Mouse (Mus musculus) midbrain, embryonic 11.5 days (tissue): ENCODE measurements around the gene Cdca4. TPM values are rescaled to one million over a fixed set of nuclear protein-coding genes. Genes with fewer than 3 reads are reported as not detected.

Experiments used
- ATAC-seq: fragments of 200-750 bp; cut with Nextera tagmentation; 2 replicates; pipeline ENCODE4 v1.8.0; 2017; ENCODE audit warnings: moderate TSS enrichment, moderate library complexity; ENCODE audit not compliant: low FRiP score
- DNase-seq: peaks from one replicate; pipeline ENCODE4 v3.0.0; 2015; ENCODE audit warnings: low spot score; ENCODE audit errors: missing footprints
- H3K27ac ChIP-seq: fragments of 300-500 bp; sonication (generic); 2 replicates; pipeline ENCODE4 v1.5.1; 2014; ENCODE audit warnings: low read depth, low read length
- H3K27me3 ChIP-seq: fragments of 300-500 bp; sonication (generic); 2 replicates; pipeline ENCODE4 v1.6.1; 2014; ENCODE audit warnings: mild to moderate bottlenecking, low read length, moderate library complexity, mixed read lengths; ENCODE audit not compliant: control insufficient read depth, insufficient read depth
- H3K36me3 ChIP-seq: fragments of 300-500 bp; sonication (generic); 2 replicates; pipeline ENCODE4 v1.6.1; 2014; ENCODE audit warnings: mild to moderate bottlenecking, low read length, moderate library complexity, mixed read lengths; ENCODE audit not compliant: control insufficient read depth, insufficient read depth
- H3K4me1 ChIP-seq: fragments of 300-500 bp; sonication (generic); 2 replicates; pipeline ENCODE4 v1.6.1; 2014; ENCODE audit warnings: low read length; ENCODE audit not compliant: control insufficient read depth, insufficient read depth
- H3K4me2 ChIP-seq: fragments of 300-500 bp; sonication (generic); 2 replicates; pipeline ENCODE4 v1.6.1; 2014; ENCODE audit warnings: mild to moderate bottlenecking, moderate library complexity
- H3K4me3 ChIP-seq: fragments of 300-500 bp; sonication (generic); 2 replicates; pipeline ENCODE4 v1.5.1; 2014; ENCODE audit warnings: low read depth, low read length
- H3K9ac ChIP-seq: fragments of 300-500 bp; sonication (generic); 2 replicates; pipeline ENCODE4 v1.6.1; 2014; ENCODE audit warnings: low read length
- H3K9me3 ChIP-seq: fragments of 300-500 bp; sonication (generic); 2 replicates; pipeline ENCODE4 v1.6.1; 2016; ENCODE audit warnings: low read length; ENCODE audit not compliant: control insufficient read depth
- WGBS: fragments of 180-500 bp; shearing (Covaris S2); extraction: QIAGEN DNeasy Blood & Tissue Kit; methylation state at CpG from one replicate; pipeline ENCODE4 v1.1.7; 2014; 5-methylcytosine and 5-hydroxymethylcytosine counted together
- polyA plus RNA-seq: library from polyadenylated mRNA; unstranded; fragments of >200 nt; fragmentation: Nextera tagmentation; extraction: Ambion mirVana; gene quantifications from 2 replicates; pipeline ENCODE4 v1.2.1, GENCODE M21; 2014

Gene Cdca4
- polyA plus RNA-seq, 1 experiment from 2014 or later = 159 TPM

DNA sequence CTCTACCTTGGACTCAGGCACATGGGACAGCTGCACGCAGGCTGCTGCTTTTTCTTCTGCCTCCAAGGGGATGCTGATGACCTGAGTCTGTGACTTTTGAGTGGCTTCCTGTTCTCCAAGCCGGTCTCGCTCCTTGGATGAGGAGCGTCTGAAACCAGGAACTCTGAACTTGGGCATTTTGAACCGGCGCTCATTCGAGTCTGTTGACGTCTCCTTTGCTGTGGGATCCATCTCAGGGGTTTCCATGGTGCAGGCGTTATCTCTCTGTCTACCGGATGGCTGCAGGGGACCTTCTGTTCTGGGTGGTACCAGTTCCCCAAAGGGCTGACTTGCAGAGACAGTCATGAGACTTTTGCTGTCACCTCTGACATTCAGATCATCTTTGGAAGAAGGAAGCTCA lies 54.7 kb downstream of the Cdca4 start:
- H3K4me3 ChIP-seq = no peak overlapping the region
- H3K9ac ChIP-seq = no peak overlapping the region
- no peaks in the 10 kb centered on the region for H3K36me3 ChIP-seq
- DNase-seq (no peak), ATAC-seq (no peak)
- H3K4me1 ChIP-seq = no peaks in the 10 kb centered on the region
- no peak overlapping the region for H3K27ac ChIP-seq
- no peaks in the 10 kb centered on the region for H3K9me3 ChIP-seq
- H3K27me3 ChIP-seq = no peaks in the 10 kb centered on the region
- H3K4me2 ChIP-seq = no peak overlapping the region
- 91% methylated on average over 10 of the region's 10 CpGs for WGBS

- DNase-seq (no peak), ATAC-seq (no peak)
- WGBS = 81% methylated on average over 6 of the region's 6 CpGs
- Histone ChIP-seq H3K9ac (no peak overlapping the region), H3K9me3 (no peaks in the 10 kb centered on the region), H3K4me3 (no peak overlapping the region), H3K27me3 (no peaks in the 10 kb centered on the region), H3K36me3 (no peaks in the 10 kb centered on the region), H3K4me2 (no peak overlapping the region), H3K4me1 (no peaks in the 10 kb centered on the region), H3K27ac (no peak overlapping the region)
Observed at GRCm38 (mm10) chr12:112774026-112774425, 55.2 kb downstream of the Cdca4 start.

GRCm38 (mm10) chr12:112773366-112773765 lies 55.9 kb downstream of the Cdca4 start:
- H3K4me2 ChIP-seq = no peak overlapping the region
- WGBS = 45% methylated on average over 9 of the region's 9 CpGs
- no peak overlapping the region for H3K27ac ChIP-seq
- no peaks in the 10 kb centered on the region for H3K36me3 ChIP-seq
- H3K9me3 ChIP-seq = no peaks in the 10 kb centered on the region
- H3K9ac ChIP-seq = no peak overlapping the region
- no peaks in the 10 kb centered on the region for H3K4me1 ChIP-seq
- ATAC-seq (no peak), DNase-seq (no peak)
- H3K4me3 ChIP-seq = no peak overlapping the region
- H3K27me3 ChIP-seq = no peaks in the 10 kb centered on the region

- DNase-seq (no peak), ATAC-seq (no peak)
- no peaks in the 10 kb centered on the region for H3K9me3 ChIP-seq
- no peaks in the 10 kb centered on the region for H3K27me3 ChIP-seq
- H3K27ac ChIP-seq = no peak overlapping the region
- WGBS = 93% methylated on average over 14 of the region's 14 CpGs
- H3K4me1 ChIP-seq = no peaks in the 10 kb centered on the region
- no peaks in the 10 kb centered on the region for H3K36me3 ChIP-seq
- no peak overlapping the region for H3K9ac ChIP-seq
- no peak overlapping the region for H3K4me3 ChIP-seq
- no peak overlapping the region for H3K4me2 ChIP-seq
Observed at GRCm38 (mm10) chr12:112772306-112772705, 56.9 kb downstream of the Cdca4 start.

GRCm38 (mm10) chr12:112770396-112770795 lies 58.8 kb downstream of the Cdca4 start:
- Histone ChIP-seq H3K4me1 (no peaks in the 10 kb centered on the region), H3K27ac (no peak overlapping the region), H3K9me3 (no peaks in the 10 kb centered on the region), H3K4me3 (no peak overlapping the region), H3K4me2 (no peak overlapping the region), H3K36me3 (no peaks in the 10 kb centered on the region), H3K27me3 (no peaks in the 10 kb centered on the region), H3K9ac (no peak overlapping the region)
- DNase-seq = no peak
- WGBS = 74% methylated on average over 4 of the region's 4 CpGs
- ATAC-seq = no peak

Other genes starting within 250 kb of the Cdca4 start
- 1.2 and 1.4 TPM in 2 replicates for gene Inf2, start 240.6 kb downstream of the Cdca4 start, polyA plus RNA-seq
- gene Adssl1, start 209.4 kb downstream of the Cdca4 start, polyA plus RNA-seq = 1.9 and 2.7 TPM in 2 replicates
- 182 and 230 TPM in 2 replicates for gene Siva1, start 184.7 kb downstream of the Cdca4 start, polyA plus RNA-seq
- 62.5 and 82.6 TPM in 2 replicates for gene Akt1, start 154.5 kb downstream of the Cdca4 start, polyA plus RNA-seq
- gene Zbtb42, start 150.6 kb downstream of the Cdca4 start, polyA plus RNA-seq = 4.8 and 5.1 TPM in 2 replicates
- 5.2 and 5.5 TPM in 2 replicates for gene Cep170b, start 109.0 kb downstream of the Cdca4 start, polyA plus RNA-seq
- 3.5 and 4.2 TPM in 2 replicates for gene Pld4, start 68.8 kb downstream of the Cdca4 start, polyA plus RNA-seq
- 0.07 and 0.22 TPM in 2 replicates for gene Ahnak2, start 26.8 kb downstream of the Cdca4 start, polyA plus RNA-seq
- 14.7 and 15.3 TPM in 2 replicates for gene Clba1, start 20.5 kb downstream of the Cdca4 start, polyA plus RNA-seq
- gene Gpr132, start 38.8 kb upstream of the Cdca4 start, polyA plus RNA-seq = not detected in 2 replicates
- 3.0 and 3.2 TPM in 2 replicates for gene Jag2, start 100.4 kb upstream of the Cdca4 start, polyA plus RNA-seq
- 54.0 and 61.7 TPM in 2 replicates for gene Nudt14, start 112.7 kb upstream of the Cdca4 start, polyA plus RNA-seq
- gene Btbd6, start 147.1 kb upstream of the Cdca4 start, polyA plus RNA-seq = 17.5 and 19.2 TPM in 2 replicates
- 51.9 and 53.0 TPM in 2 replicates for gene Brf1, start 171.3 kb upstream of the Cdca4 start, polyA plus RNA-seq
- gene Pacs2, start 185.1 kb upstream of the Cdca4 start, polyA plus RNA-seq = 17.3 and 17.5 TPM in 2 replicates
- gene Tex22, start 245.1 kb upstream of the Cdca4 start, polyA plus RNA-seq = not detected in 2 replicates